Mouse (Mus musculus) embryonic fibroblast, embryonic 13.5 days (primary cell): Measurements from ENCODE around the gene Zswim1. TPM values are rescaled to one million over a fixed set of nuclear protein-coding genes. Genes with fewer than 3 reads are reported as not detected.
A peak's percentile ranks its signal among the peaks of the same experiment; 100 is the strongest.

Experiments used
- H3K27ac ChIP-seq: 2 replicates; pipeline ENCODE4 v1.5.1; 2012; ENCODE audit warnings: low read length, control low read depth, inconsistent platforms; ENCODE audit not compliant: insufficient read depth
- H3K4me1 ChIP-seq: 2 replicates; pipeline ENCODE4 v1.6.1; 2011; ENCODE audit warnings: low read length; ENCODE audit not compliant: control insufficient read depth, insufficient read depth
- H3K4me3 ChIP-seq: 2 replicates; pipeline ENCODE4 v1.5.1; 2011; ENCODE audit warnings: mild to moderate bottlenecking, control low read depth, low read length; ENCODE audit not compliant: insufficient read depth
- CTCF ChIP-seq: IDR thresholded peaks from 2 replicates; pipeline ENCODE4 v1.5.1; 2011; ENCODE audit warnings: mild to moderate bottlenecking, control low read depth, low read length, moderate library complexity, borderline replicate concordance; ENCODE audit not compliant: insufficient read depth
- POLR2A ChIP-seq: IDR thresholded peaks from 2 replicates; pipeline ENCODE4 v1.6.1; 2011; ENCODE audit warnings: low read depth, mild to moderate bottlenecking, control low read depth, low read length, moderate library complexity
- polyA plus RNA-seq: library from polyadenylated mRNA; stranded (reverse); fragments of >200 nt; gene quantifications from 2 replicates; pipeline ENCODE4 v1.2.4, GENCODE M21; 2011; ENCODE audit warnings: low read depth; ENCODE audit not compliant: missing spikeins, insufficient read length

Zswim1 gene
- 10.1 and 12.5 TPM in 2 replicates for polyA plus RNA-seq

GRCm38 (mm10) chr2:164822636-164823165 is at the start of gene Zswim1:
TSS of gene Zswim1 (plus strand) at chr2:164822686.
- TF ChIP-seq CTCF (no peak), POLR2A (peak; percentile 91)
- H3K27ac ChIP-seq, result peak within 1 kb of the TSS; percentile 38
- no peaks in the 10 kb centered on the region for H3K4me1 ChIP-seq
- H3K4me3 ChIP-seq, result peak within 1 kb of the TSS; percentile 77

GRCm38 (mm10) chr2:164773229-164773988 is 49.1 kb upstream of the Zswim1 start:
- no peak overlapping the region for H3K4me3 ChIP-seq

GRCm38 (mm10) chr2:164773989-164774364 is 48.5 kb upstream of the Zswim1 start:
- H3K27ac ChIP-seq, result no peak overlapping the region

More at GRCm38 (mm10) chr2:164773229-164773988, 49.1 kb upstream of the Zswim1 start:
- 0 out of 2 replicates have a peak, but pooled peaks cover 7% of the 10 kb centered on the region for H3K4me1 ChIP-seq
- H3K27ac ChIP-seq, result no peak overlapping the region
- TF ChIP-seq CTCF, result no peak
- TF ChIP-seq POLR2A, result peak; percentile 29; the same call in 1 of the 2 replicates

GRCm38 (mm10) chr2:164776130-164776529 is 46.4 kb upstream of the Zswim1 start:
- TF ChIP-seq CTCF (no peak), POLR2A (no peak)
- H3K4me3 ChIP-seq, result no peak overlapping the region
- no peak overlapping the region for H3K27ac ChIP-seq
- 0 out of 2 replicates have a peak, but pooled peaks cover 7% of the 10 kb centered on the region for H3K4me1 ChIP-seq

More at GRCm38 (mm10) chr2:164773989-164774364, 48.5 kb upstream of the Zswim1 start:
- TF ChIP-seq POLR2A (no peak), CTCF (no peak)
- H3K4me3 ChIP-seq, result no peak overlapping the region
- H3K4me1 ChIP-seq, result 0 out of 2 replicates have a peak, but pooled peaks cover 7% of the 10 kb centered on the region

- H3K4me1 ChIP-seq, result 0 out of 2 replicates have a peak, but pooled peaks cover 2% of the 10 kb centered on the region
- no peak overlapping the region for H3K27ac ChIP-seq
- no peak overlapping the region for H3K4me3 ChIP-seq
- TF ChIP-seq CTCF, result no peak
- TF ChIP-seq POLR2A, result no peak
These were observed 45.7 kb upstream of the Zswim1 start for GRCm38 (mm10) chr2:164776801-164777200.

- TF ChIP-seq CTCF (no peak), POLR2A (no peak)
- no peak overlapping the region for H3K4me3 ChIP-seq
- H3K27ac ChIP-seq, result no peak overlapping the region
- H3K4me1 ChIP-seq, result 0 out of 2 replicates have a peak, but pooled peaks cover 2% of the 10 kb centered on the region
These were observed 45.1 kb upstream of the Zswim1 start for GRCm38 (mm10) chr2:164777246-164778014.

- no peak overlapping the region for H3K4me3 ChIP-seq
- TF ChIP-seq CTCF, result no peak
- TF ChIP-seq POLR2A, result no peak
- H3K27ac ChIP-seq, result no peak overlapping the region
- H3K4me1 ChIP-seq, result 0 out of 2 replicates have a peak, but pooled peaks cover 2% of the 10 kb centered on the region
These were observed 44.5 kb upstream of the Zswim1 start for GRCm38 (mm10) chr2:164778015-164778287.

GRCm38 (mm10) chr2:164778809-164779208 is 43.7 kb upstream of the Zswim1 start:
- TF ChIP-seq CTCF (no peak), POLR2A (no peak)
- 0 out of 2 replicates have a peak, but pooled peaks cover 2% of the 10 kb centered on the region for H3K4me1 ChIP-seq
- H3K27ac ChIP-seq, result no peak overlapping the region
- no peak overlapping the region for H3K4me3 ChIP-seq

- 0 out of 2 replicates have a peak, but pooled peaks cover 2% of the 10 kb centered on the region for H3K4me1 ChIP-seq
These were observed 42.9 kb upstream of the Zswim1 start, which contains the start of gene Tnnc2 for GRCm38 (mm10) chr2:164779481-164780086. TSS of gene Tnnc2 (minus strand) at chr2:164779967.

More at GRCm38 (mm10) chr2:164779481-164780086, 42.9 kb upstream of the Zswim1 start, which contains the start of gene Tnnc2:
- no peak for TF ChIP-seq CTCF
- TF ChIP-seq POLR2A, result no peak
- Histone ChIP-seq H3K4me3 (no peak within 1 kb of the TSS), H3K27ac (no peak within 1 kb of the TSS)
